Mouse (Mus musculus) layer of hippocampus, postnatal 36 days (tissue): ENCODE results near the gene Fermt2. TPM values are rescaled to one million over a fixed set of nuclear protein-coding genes. Genes with fewer than 3 reads are reported as not detected.
"Not testable (repeated sequence)": the region's sequence is repeated elsewhere in the genome, so short reads cannot be mapped to it uniquely, and the experiment has no call there.

Experiments used
- DNase-seq, 2 experiments: peaks; one replicate each; pipeline ENCODE4 v3.0.0; 2022
- total RNA-seq, 2 experiments: library from RNA; stranded (reverse); gene quantifications; 2 replicates each; pipeline ENCODE4 v1.2.3; 2021

The Fermt2 gene
- total RNA-seq, 2 experiments from 2014 or later, result 104 to 109 TPM

DNA sequence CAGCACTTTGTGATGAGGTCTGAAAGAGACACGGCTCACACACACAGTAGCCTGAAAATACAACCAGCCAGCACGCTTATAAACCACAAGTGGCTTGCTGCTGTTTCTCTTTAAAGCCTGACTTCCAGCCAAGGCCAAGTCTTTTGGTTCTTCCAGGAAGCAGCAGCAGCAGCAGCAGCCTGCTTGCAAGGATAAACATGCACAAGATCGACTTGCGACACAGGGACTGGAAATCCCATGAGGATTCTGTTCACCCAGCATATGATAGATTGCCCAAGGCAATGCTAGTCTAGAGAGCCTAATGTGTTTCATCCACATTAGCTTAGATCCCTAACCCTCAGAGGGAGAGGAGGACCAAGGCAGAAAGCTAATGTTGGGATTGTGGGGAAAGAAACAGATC, 22.0 kb downstream of the Fermt2 start:
- DNase-seq, result no peak

DNA sequence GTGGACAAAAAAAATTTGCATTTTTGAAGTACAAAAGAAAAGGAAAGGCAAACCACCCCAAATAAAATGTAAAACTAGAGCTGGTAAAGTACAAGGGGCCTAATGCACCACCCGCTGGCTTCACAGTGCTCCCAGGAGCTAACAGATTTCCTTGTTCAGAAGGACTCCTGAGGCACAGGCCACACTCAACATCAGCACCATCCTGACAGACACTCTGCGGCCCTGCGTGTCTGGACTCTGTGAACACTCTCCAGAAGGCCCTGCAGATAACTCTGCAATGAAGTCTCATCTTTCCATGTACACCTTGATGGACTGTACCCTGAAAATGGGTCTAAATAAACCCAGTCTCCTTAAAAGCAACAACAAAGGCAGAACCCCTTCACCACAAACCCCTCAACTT, 22.5 kb downstream of the Fermt2 start:
- no peak for DNase-seq

DNA sequence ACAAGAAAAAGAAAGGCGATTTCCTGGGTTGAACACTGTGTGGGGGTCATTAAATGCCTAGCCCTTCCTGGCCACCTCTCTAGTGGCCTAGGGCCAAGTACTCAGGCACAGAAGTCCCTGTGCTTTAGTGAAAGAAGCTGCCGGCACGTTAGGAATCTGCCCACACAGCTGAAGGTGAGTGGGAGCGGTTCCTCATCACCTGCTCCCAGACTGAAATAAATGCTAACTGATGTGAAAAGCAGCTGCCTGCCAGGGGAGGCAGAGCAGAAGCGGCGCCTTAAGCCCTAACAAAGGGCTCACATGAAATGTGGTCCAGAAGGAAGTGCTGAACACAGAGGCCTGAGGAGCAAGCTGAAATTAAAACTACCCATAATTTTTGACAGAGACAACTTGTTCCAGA, 22.9 kb downstream of the Fermt2 start:
- no peak for DNase-seq

DNA sequence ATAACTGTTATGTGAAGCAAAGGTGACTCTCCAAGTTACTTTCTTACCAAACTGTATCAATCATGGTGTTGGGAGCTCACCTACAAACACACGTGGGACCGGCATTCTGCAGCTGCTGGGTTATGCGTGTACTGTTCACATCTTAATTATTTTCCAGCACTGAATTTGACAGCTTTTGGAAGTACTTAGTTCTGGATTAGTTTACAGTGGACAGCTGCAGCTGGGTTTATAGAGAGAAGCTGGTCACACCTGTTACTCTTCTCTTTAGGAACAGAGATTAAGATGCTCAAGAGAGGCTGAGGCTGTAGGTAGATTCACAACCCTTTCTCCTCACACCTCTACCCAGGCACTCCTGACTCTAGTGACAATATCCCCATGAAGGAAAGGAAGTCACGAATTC, 23.8 kb downstream of the Fermt2 start:
- no peak for DNase-seq

DNA sequence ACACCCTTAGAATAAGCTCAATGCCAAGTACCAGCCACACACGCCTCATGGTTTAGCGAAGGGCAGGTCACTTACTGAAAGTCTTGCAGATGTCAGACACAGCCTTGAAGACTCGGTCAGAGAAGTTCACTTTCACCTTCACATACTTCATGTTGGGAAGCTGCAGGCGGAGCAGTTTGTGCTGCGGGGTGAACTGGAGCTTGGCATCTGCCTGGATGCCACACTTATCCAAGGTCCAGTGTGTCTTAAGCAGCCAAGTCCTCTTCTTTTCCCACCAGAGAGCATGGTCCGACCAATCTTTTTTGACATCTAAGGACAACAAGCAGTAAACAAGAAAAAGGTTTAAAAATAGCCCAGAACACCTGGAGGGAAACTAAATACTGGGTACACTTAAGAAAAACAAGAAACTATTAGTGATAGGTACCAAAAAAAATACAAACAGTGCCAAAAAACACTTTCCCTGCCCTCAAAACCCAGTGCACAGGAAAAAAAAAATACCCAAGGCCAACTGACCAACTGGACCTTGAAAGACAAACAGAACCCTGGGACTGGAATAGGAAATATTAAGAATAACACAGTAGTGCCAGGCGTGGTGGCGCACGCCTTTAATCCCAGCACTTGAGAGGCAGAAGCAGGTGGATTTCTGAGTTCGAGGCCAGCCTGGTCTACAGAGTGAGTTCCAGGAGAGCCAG, 25.4 kb downstream of the Fermt2 start:
- DNase-seq, result no peak

DNA sequence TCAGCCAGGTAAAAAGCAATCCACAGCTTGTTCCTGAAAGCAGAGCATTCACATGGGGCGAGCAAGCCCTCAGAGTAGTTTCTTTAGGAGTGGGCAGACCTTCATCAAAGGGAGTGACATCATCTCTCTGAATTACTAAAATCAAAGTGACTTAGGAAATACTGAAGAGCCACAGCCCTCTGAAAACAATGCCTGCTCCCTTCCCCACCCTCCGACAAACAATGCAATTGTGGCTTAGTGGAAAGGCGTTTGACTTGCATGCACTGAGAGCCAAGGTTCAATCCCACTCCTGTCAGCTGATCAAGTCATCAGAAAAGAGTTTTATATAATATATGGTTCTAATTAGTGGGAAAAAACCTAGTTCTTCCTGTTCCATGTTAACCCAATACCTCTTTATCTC, 26.0 kb downstream of the Fermt2 start:
- DNase-seq, result no peak

DNA sequence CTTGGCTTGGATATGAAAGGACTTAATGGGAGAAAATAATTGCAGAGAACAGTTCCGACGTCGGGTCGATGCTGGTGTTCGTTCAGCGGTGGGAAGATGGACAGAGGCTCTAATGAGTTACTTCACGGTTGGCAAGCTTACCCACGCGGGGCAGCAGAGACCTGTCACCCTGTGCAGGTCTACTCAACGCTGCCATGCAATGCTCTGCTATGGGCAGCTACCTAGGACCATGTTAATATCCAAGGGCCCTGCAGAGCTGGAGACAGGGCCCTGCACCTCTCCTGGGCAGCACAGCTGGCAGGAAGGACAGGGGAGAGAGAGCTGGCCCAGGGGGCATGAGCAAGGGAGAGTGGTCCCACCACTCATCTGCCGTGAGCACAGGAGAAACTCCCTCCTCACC, 29.9 kb downstream of the Fermt2 start:
- DNase-seq, result no peak

DNA sequence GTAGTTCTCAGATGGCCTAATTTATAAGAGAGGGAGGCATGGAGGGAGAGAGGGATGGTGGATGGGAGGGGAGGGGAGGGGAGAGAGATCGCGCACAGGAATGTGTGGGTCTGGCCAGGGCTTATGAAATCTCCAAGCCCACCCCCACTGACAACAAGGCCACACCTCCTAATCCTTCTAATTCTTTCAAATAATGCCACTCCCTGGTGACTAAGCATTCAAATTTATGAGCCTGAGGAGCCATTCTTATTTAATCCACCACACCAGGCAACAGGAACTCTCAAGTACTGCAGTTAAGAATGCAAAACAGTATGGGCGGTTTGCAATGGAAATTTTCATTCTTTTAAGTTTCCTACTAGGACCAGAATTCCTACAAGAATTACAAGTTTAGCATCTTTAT, 32.8 kb downstream of the Fermt2 start:
- no peak for DNase-seq

DNA sequence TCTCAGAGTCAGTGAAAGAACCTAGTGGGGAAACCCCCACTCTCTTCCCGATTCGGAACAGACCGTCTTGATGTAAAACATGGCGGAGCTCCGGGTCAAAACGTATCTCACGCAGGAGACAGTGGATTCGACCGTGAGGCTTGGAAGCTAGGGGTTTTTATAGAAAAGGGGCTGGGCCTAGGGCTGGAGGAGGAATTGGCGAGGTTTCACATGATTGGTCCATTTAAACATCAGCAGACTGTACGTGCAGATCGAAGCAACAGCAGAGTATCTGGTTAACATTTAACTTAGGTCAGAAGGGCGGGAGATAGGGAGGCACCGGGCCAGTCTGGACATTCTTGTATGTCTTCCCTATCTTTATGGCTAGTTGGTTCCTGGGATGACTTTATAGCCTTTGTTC, 34.1 kb downstream of the Fermt2 start:
- not testable (repeated sequence) for DNase-seq

DNA sequence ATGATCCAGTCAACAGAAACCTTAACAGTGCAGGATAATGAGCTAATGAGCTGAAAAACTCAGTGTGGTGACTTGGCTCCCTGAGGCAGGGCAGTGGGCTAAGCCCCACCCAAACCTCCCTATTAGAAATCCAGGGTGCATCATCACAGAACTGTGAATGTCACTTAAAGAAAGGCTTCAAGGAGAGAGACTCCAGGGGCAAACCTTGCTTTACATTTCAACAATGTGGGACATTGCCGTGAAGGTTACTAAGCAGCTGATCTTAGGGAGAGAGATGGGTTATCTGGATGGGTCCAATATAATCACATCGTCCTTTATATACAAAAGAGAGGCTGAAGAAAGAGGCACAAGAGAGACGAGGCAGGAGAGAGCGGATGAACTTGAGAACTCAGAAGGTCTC, 36.0 kb downstream of the Fermt2 start:
- no peak for DNase-seq

DNA sequence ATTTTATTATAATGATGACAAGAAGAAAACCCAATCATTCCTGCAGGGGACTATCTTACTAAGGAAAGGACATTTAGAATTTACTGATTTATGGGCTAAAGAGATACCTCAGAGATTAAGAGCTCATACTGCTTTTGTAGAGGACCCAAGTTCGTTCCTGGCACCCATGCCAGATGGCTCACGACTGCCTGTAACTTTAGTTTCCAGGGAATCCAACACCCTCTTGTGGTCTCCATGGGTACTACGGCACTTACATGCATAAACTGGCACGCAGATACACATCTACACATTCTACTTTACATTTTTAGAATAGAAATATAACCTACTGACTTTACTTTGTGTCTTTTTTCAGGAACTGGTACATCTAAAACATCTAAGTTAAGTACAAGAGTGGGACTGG, 37.2 kb downstream of the Fermt2 start:
- DNase-seq, result no peak

DNA sequence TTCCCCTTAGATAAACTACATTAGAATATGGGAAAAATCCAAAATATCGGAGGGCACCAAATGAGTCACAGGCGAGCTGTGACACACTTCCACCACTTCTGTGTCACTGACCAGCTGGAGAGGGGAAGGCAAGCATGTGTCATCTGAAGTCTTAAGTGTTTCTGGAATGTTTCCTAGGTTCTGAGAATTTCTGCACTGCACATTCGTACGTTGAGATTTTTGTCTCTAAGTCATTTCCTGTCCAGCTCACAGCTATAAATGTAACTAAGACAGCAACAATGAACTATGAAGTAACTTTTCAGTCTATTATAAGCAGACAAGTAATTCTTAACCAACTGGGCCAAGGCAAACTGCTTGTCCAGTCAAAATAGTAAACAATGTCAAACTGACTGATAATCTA, 37.9 kb downstream of the Fermt2 start:
- DNase-seq, result no peak

DNA sequence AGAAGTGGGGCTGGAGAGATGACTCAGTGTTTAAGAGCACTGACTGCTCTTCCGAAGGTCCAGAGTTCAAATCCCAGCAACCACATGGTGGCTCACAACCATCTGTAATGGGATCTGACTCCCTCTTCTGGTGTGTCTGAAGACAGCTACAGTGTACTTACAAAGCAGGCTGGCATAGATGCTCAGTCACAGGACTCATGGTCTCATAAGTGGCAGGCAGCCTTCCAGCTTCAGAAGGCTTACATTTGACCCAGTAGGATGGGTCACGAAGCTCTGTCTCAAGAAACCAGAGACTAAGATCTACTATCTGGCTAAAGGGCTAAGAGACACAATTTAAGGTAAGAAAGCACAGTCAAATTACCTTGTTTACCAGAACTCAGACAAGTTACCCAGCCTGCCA, 42.7 kb downstream of the Fermt2 start:
- DNase-seq, result not testable (repeated sequence)

DNA sequence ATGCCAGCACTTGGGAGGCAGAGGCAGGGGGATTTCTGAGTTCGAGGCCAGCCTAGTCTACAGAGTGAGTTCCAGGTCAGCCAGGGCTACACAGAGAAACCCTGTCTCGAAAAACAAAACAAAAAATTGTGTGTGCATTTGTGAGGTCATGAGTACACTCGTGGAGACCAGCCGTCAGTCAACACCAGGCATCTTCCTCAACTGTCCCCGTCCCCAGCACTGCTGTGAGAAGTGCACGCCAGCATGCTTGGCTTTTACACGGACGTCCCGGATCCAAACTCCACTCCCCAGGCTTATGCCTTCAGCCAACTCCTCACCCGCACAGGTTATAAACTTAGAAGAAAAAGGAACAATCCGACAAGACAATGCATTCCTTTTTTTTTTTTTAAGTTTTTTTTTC, 46.6 kb downstream of the Fermt2 start:
- DNase-seq, result not testable (repeated sequence)

DNA sequence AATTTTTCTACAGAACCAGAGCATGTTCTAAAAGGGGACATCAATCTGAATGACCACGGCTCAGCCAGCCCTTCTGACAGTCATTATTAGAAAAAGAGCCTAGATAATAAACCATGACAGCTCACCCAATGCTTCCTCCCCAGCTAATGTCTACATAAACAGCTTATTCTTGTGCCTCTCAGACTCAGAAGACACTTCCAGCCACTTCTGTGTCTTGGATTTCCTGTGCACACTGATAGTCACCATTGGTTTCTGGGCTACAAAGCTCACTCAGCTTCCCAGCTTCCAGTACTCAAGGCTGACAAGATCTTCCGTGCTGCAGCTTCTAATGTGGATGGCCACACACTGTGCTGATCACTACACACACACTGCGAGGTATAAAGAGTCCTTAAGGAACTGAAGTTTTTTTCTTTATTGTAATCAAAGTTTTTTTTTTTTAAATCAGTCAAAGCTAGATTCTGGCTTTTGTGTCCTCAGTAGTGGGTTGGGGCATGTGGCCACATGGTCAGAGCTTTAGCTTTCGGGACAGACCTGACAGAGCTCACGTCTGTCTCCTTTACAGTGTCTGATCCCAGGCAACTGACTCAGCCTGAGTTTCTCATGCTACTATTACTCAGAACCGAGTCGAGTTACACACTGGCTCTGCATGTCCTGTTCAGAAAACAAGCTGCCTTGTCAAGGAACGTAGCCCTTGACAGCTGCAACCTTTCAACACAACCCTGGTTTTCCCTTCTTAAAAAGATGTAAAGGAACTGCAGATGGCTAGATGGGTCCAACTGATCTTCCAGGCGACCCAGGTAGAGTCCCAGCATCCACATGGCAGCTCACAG, 50.7 kb downstream of the Fermt2 start:
- no peak for DNase-seq

DNA sequence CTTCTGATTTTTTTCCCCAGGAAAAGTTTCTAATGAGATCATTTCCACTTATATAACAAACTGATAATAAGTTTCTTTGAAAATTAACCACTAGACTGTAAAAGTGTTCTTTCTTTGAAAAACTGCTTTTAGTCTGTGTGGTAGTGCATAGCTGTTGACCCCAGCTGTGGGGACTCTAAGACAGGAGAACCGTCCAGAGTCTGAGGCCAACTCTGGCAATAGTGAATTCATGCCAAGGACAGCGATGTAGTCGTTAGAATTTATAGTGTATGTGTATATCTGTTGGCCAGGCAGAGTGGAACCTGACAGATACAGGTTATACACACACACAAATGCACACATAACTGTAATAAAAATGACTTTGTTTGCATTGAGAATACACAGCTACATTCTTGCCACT, 51.4 kb downstream of the Fermt2 start:
- no peak for DNase-seq

DNA sequence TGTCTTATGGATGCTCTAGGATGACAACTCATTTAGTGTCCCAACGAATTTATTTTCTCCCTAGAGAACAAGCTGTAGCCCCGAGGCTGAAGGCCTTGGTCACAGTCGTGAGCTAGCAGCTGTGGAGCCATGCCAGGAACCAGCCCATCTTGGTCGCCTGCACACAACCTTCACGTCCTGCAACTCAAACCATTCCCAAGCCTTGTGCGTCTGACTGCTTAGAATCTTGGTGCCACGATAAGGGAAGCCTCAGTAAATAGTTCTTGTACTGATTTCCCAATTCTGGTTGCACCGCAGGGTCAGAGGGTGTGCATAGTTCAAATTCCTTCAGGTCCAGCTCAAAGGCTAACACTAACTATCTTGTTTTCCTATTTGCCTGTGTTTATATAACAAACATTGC, 52.3 kb downstream of the Fermt2 start:
- no peak for DNase-seq

DNA sequence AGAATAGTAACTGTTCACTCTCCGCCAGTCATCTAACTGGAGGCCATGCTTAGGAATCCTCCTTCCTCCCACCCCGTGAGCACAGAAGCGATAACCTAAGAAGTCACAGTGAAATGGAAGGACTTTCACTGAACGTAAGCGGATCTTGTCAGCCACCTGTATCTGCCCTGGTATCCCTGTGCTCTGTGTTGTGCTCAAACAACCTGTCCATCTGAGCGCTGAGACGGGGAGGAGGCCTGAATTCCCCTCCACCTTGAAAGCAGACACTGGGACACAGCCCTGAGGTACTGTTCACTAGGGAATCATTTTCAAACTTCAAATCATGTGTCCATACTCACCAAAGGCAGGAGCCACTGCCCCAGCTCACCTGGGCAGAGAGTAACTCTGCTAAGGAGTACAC, 52.9 kb downstream of the Fermt2 start:
- no peak for DNase-seq

DNA sequence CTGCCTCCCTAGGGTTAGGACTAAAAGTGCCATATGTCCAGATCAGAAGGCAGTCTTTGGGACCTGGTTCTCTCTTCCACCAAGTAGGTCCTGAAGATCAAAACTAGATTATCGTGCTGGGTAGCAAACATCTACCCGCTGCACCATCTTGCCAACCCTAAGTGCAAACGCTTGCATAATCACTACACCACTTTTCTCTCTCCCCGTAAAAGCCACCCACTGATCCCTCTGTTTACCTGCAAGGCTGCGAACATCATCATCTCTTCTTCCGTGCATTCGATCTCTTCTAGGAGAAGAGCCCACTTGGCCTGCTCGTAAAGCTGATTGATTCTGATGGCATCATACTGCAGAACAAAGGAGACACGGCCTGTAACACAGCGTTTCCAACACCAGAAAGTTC, 57.4 kb downstream of the Fermt2 start:
- DNase-seq, result no peak

DNA sequence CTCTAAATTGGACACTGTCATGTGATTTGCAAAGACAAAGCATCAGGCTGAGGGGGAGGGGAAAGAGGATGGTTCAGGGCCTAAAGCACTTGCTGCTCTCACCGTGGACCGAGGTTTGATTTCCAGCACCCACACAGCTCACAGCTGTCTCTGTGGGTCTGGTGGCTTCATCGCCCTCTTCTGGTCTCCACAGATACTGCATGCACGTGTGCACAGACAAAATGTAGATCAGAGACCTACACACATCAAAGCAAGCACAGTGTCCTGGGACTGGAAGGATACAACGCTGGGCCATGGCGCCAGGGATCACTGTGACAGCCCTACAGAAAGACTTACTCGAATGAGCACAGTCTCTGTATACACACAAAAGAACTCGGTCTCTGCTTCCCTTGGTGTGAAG, 60.5 kb downstream of the Fermt2 start:
- DNase-seq, result no peak

DNA sequence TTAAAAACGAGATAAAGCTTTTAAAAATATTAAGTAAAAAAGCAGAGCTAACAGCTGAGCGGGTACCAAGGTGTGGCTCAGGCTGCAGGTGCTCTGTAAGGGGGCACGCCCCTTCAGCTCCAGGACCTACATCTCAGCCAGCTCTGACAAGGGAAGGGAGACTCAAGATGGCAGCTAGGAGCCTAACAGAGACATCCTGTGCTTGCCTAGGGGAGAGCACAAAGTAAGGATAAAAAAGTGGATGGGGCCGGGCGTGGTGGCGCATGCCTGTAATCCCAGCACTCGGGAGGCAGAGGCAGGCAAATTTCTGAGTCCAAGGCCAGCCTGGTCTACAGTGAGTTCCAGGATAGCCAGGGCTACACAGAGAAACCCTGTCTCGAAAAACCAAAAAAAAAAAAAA, 63.5 kb downstream of the Fermt2 start:
- DNase-seq, result not testable (repeated sequence)

DNA sequence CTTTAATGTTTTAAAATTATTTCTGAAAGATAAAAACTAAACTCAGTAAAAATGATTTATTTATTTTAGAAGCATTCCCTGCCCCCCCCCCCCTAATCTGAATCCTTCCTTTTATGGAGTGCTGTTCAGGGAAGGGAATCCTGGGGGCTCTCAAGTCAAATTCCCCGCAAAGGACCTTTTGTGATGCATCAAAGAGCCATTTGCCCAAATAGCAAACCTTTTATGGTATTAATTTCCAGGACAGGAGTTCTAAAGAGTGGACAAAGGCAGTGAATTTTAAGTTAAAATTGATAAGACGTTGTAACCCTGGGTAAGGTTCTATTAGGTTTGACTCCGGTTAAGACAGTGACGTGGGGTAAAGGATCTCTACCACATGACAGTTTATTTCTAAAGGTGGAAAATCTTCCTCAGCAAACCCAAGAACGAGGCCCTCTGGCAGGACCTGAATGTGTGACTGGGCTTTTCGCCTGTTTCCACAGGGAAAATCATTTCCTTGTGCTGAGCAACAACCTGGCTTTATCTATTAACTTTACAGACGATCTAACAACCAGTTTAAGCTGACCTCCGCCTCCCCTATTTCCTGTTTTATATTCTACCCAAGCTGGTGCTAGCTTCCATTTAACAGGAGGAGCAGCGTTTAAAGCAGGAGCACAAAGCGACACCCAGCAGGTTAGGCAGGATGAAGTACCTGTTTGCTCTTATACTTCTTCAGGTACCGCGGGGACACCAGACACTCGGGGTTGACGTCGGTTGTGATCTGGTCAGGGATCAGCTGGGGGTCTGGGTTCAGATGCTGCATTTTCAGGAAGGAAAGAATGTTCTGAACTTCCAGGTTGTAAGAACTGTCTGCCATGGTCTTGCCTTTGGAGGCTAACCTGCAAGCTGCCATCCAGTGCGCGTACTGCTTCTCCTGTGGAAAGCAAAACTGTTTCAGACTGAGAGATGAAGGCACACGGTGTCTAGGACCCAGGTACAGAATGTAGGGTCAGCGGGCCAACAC, 65.6 kb downstream of the Fermt2 start:
- DNase-seq, result no peak

DNA sequence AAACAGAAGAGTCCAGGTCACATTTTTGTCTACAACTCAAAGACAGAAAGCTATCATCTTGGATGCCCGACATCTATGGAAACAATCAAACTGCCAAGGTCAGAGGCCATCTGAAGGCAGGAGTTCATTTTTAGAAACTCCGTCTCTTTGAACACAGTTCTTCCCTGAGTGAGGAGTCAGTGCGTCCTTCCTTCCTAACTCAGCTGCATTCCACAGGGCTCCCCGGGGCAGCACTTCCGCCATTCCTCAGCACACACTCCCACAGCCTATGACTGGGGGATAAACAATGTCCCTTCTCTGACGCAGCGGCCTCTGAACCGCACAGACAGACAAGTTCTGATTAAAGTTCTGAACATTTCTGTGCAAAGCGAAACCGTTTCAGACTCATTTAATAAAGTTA, 66.3 kb downstream of the Fermt2 start:
- DNase-seq, result no peak
